Mouse (Mus musculus) CH12.LX (cell line): ENCODE results near the gene Mrpl9. TPM values are rescaled to one million over a fixed set of nuclear protein-coding genes. Genes with fewer than 3 reads are reported as not detected.

Source experiments
- DNase-seq: peaks from one replicate; pipeline ENCODE4 v3.0.0-alpha.2; 2013; ENCODE audit errors: extremely low read depth
- H3K27ac ChIP-seq: 2 replicates; pipeline ENCODE4 v1.5.1; 2012; ENCODE audit warnings: low read depth, mild to moderate bottlenecking, control low read depth, moderate library complexity; ENCODE audit not compliant: insufficient read depth
- H3K27me3 ChIP-seq: replicated peaks from 2 replicates; pipeline ENCODE3; 2012; ENCODE audit warnings: inconsistent platforms
- H3K36me3 ChIP-seq, 2 experiments: replicated peaks in 1 of 2; 2 replicates each; pipeline versions ENCODE3 to v1.6.1; 2012; ENCODE audit warnings: inconsistent platforms in 1 of 2, low read length in 1 of 2, mild to moderate bottlenecking in 1 of 2, mixed read lengths in 1 of 2, moderate library complexity in 1 of 2; ENCODE audit not compliant: control insufficient read depth in 1 of 2, insufficient read depth in 1 of 2
- H3K4me1 ChIP-seq, 2 experiments: 2 replicates each; pipeline ENCODE4 v1.6.1; 2012; ENCODE audit warnings: inconsistent platforms in 1 of 2, moderate library complexity in 1 of 2; ENCODE audit not compliant: insufficient read depth in 2 of 2, control insufficient read depth in 1 of 2
- H3K4me2 ChIP-seq: 2 replicates; pipeline ENCODE4 v1.6.1; 2012; ENCODE audit warnings: low read depth, mild to moderate bottlenecking, control low read depth; ENCODE audit not compliant: poor library complexity, insufficient read depth, severe bottlenecking
- H3K4me3 ChIP-seq, 3 experiments: fragments of 150-350 bp in 1 of 3; sonication (generic) in 1 of 3; replicated peaks in 1 of 3; 2 replicates each; pipeline versions ENCODE3 to v1.5.1; 2011 to 2012; ENCODE audit warnings: low read depth in 2 of 3, low read length in 2 of 3, mild to moderate bottlenecking in 2 of 3, moderate library complexity in 2 of 3, control low read depth in 1 of 3, improper control_type of control experiment in 1 of 3, inconsistent platforms in 1 of 3, mixed read lengths in 1 of 3; ENCODE audit not compliant: poor library complexity in 1 of 3
- H3K79me2 ChIP-seq: replicated peaks from 2 replicates; pipeline ENCODE4 v1.6.1; 2012; ENCODE audit warnings: mild to moderate bottlenecking, moderate library complexity; ENCODE audit not compliant: control insufficient read depth, poor library complexity, insufficient read depth, severe bottlenecking; ENCODE audit errors: extremely low read depth
- H3K9ac ChIP-seq: 2 replicates; pipeline ENCODE4 v1.6.1; 2012; ENCODE audit warnings: low read depth, mild to moderate bottlenecking, control low read depth, moderate library complexity; ENCODE audit not compliant: insufficient read depth
- H3K9me3 ChIP-seq: replicated peaks from 2 replicates; pipeline ENCODE3; 2012; ENCODE audit warnings: low read length, inconsistent platforms, mixed read lengths
- CHD1 ChIP-seq: IDR thresholded peaks from 2 replicates; pipeline ENCODE4 v1.6.1; 2012; ENCODE audit warnings: low read depth, low read length, improper control_type of control experiment, inconsistent platforms
- E2F4 ChIP-seq: IDR thresholded peaks from 2 replicates; pipeline ENCODE4 v1.6.1; 2011; ENCODE audit warnings: low read depth, low read length, improper control_type of control experiment; ENCODE audit not compliant: insufficient replicate concordance
- EP300 ChIP-seq: IDR thresholded peaks from 2 replicates; pipeline ENCODE4 v1.6.1; 2011; ENCODE audit warnings: low read length, improper control_type of control experiment
- GABPA ChIP-seq: IDR thresholded peaks from 2 replicates; pipeline ENCODE4 v1.6.1; 2012; ENCODE audit warnings: low read depth, low read length, improper control_type of control experiment, inconsistent platforms; ENCODE audit not compliant: insufficient replicate concordance
- IRF4 ChIP-seq: IDR thresholded peaks from 2 replicates; pipeline ENCODE4 v1.6.1; 2014; ENCODE audit warnings: low read depth, mild to moderate bottlenecking, inconsistent platforms, low read length, improper control_type of control experiment
- JUN ChIP-seq: IDR thresholded peaks from 2 replicates; pipeline ENCODE4 v1.6.1; 2011; ENCODE audit warnings: low read depth, mild to moderate bottlenecking, low read length, improper control_type of control experiment, moderate library complexity; ENCODE audit not compliant: insufficient read depth
- MAFK ChIP-seq: IDR thresholded peaks from 2 replicates; pipeline ENCODE4 v1.6.1; 2011; ENCODE audit warnings: low read length, improper control_type of control experiment; ENCODE audit not compliant: insufficient replicate concordance
- MAX ChIP-seq: IDR thresholded peaks from 2 replicates; pipeline ENCODE4 v1.6.1; 2011; ENCODE audit warnings: low read length, improper control_type of control experiment
- MYC ChIP-seq: IDR thresholded peaks from 2 replicates; pipeline ENCODE4 v1.6.1; 2011; ENCODE audit warnings: low read depth, mild to moderate bottlenecking, improper control_type of control experiment, low read length
- NELFE ChIP-seq: IDR thresholded peaks from 2 replicates; pipeline ENCODE4 v1.6.1; 2011; ENCODE audit warnings: low read depth, low read length, improper control_type of control experiment
- NRF1 ChIP-seq: IDR thresholded peaks from 2 replicates; pipeline ENCODE4 v1.6.1; 2014; ENCODE audit warnings: low read depth, mild to moderate bottlenecking, inconsistent platforms, low read length, improper control_type of control experiment, moderate library complexity
- PAX5 ChIP-seq: IDR thresholded peaks from 2 replicates; pipeline ENCODE4 v1.6.1; 2012; ENCODE audit warnings: low read length, inconsistent platforms, mixed read lengths
- POLR2A ChIP-seq: IDR thresholded peaks from 2 replicates; pipeline ENCODE4 v1.6.1; 2011; ENCODE audit warnings: low read depth, mild to moderate bottlenecking, improper control_type of control experiment, low read length
- RAD21 ChIP-seq: IDR thresholded peaks from 2 replicates; pipeline ENCODE4 v1.6.1; 2011; ENCODE audit warnings: low read depth, mild to moderate bottlenecking, low read length, improper control_type of control experiment, moderate library complexity
- TBP ChIP-seq: conservative IDR thresholded peaks from 2 replicates; pipeline ENCODE4 v1.6.1; 2011; ENCODE audit warnings: low read depth, low read length, improper control_type of control experiment
- TCF12 ChIP-seq: IDR thresholded peaks from 2 replicates; pipeline ENCODE4 v1.6.1; 2014; ENCODE audit warnings: low read depth, mild to moderate bottlenecking, inconsistent platforms, low read length, improper control_type of control experiment
- UBTF ChIP-seq: IDR thresholded peaks from 2 replicates; pipeline ENCODE4 v1.6.1; 2012; ENCODE audit warnings: low read depth, mild to moderate bottlenecking, inconsistent platforms, low read length, improper control_type of control experiment, moderate library complexity
- USF1 ChIP-seq: IDR thresholded peaks from 2 replicates; pipeline ENCODE4 v1.6.1; 2014; ENCODE audit warnings: low read depth, mild to moderate bottlenecking, inconsistent platforms, low read length, improper control_type of control experiment
- USF2 ChIP-seq: conservative IDR thresholded peaks from 2 replicates; pipeline ENCODE4 v1.6.1; 2011; ENCODE audit warnings: low read depth, low read length, improper control_type of control experiment
- ZKSCAN1 ChIP-seq: IDR thresholded peaks from 2 replicates; pipeline ENCODE4 v1.6.1; 2012; ENCODE audit warnings: low read depth, inconsistent platforms, low read length, improper control_type of control experiment, borderline replicate concordance
- ZNF384 ChIP-seq: IDR thresholded peaks from 2 replicates; pipeline ENCODE4 v1.6.1; 2012; ENCODE audit warnings: low read depth, low read length, improper control_type of control experiment, inconsistent platforms
- dilution Hi-C: fragments of 300-500 bp; cut with MboI; formaldehyde crosslinking; loops from 2 replicates; pipeline ENCODE4 v1.14.3; 2020; ENCODE audit warnings: low sequenced_read_pairs; ENCODE audit not compliant: extremely low pct_unique_long_range_greater_than_20kb, extremely low pct_ligation_motif_present
- in situ Hi-C: fragments of 300-500 bp; cut with MboI; formaldehyde crosslinking; loops from 3 replicates; pipeline ENCODE4 v1.14.3; 2019; ENCODE audit warnings: low sequenced_read_pairs, low pct_ligation_motif_present, low pct_unique_long_range_greater_than_20kb, mixed read lengths
- polyA plus RNA-seq: library from polyadenylated mRNA; unstranded; fragments of >175 nt; gene quantifications from 2 replicates; pipeline ENCODE4 v1.2.1, GENCODE M21; 2012; ENCODE audit warnings: low read depth; ENCODE audit not compliant: insufficient read length
- total RNA-seq, 2 experiments: library from RNA; depleted of rRNA; stranded (reverse); fragments of 300-350 nt in 1 of 2; fragments of >200 nt in 1 of 2; gene quantifications; 2 replicates each; pipeline ENCODE4 v1.2.3; 2012 to 2014

Mrpl9 gene
- total and polyA plus RNA-seq, 3 experiments: 104 to 114 (median 111) TPM

DNA sequence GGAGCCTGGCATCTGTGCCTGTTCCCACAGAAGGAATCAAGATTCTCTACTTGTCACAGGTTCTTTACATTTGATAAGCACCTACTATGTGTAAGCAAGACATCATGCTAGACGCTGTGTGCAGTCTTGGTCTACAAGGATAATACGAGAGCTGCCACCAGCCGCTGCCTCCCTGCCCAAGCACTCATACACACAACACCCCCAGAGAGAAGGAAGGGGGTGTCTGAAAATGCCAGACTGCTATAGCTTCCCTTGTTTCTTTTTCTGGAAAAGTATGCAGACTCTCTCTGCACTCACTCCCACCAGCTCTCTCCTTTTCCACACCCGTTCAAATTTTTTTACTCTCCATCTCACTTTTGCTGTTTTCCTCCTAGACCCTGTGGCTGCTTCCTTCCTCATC, 34.3 kb downstream of the Mrpl9 start:
- H3K4me1 ChIP-seq: peaks cover 0 to 14% of the 10 kb centered on the region in 2 experiments; a peak in 2 of 4 replicates
- no peak for DNase-seq
- peaks cover 0 to 2% of the 10 kb centered on the region in 2 experiments for H3K36me3 ChIP-seq
- no peak for TF ChIP-seq USF2
- TF ChIP-seq USF1: no peak
- no peak for TF ChIP-seq IRF4
- no peak for TF ChIP-seq POLR2A
- no peak for TF ChIP-seq GABPA
- TF ChIP-seq ZNF384: no peak
- no peaks in the 10 kb centered on the region for H3K27me3 ChIP-seq
- no peak overlapping the region for H3K4me2 ChIP-seq
- dilution Hi-C loops: no loop called here
- no peaks in the 10 kb centered on the region for H3K79me2 ChIP-seq
- H3K9ac ChIP-seq: no peak overlapping the region
- in situ Hi-C loops: no loop called here
- no peaks in the 10 kb centered on the region for H3K9me3 ChIP-seq
- H3K4me3 ChIP-seq: no peak overlapping the region
- H3K27ac ChIP-seq: no peak overlapping the region

DNA sequence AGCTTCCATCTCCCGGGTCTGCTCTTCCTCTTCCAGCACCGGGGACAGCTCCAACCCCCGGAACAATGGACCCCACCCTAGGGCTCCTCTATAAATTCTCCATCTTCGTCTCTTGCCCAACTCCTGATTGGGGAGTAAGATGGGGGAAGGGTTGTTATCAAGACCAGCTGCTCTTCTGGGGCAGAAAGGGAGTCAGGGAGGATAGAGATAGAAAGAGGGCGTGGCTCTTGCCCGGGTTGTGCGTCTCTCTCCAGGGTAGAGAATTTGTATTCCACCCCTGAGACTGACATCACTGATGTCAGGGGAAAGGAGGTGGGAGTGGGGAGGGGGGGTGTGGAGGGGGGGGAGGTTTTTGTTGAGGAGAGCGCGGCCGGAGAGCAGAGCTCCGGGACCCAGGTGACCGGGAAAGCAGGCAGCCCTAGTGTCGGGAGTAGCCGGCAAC, 34.9 kb downstream of the Mrpl9 start, which contains the start of gene Celf3:
Gene Celf3, plus strand, starts transcription at position 315 of the 442 bp plus-strand sequence.
- Histone ChIP-seq H3K79me2 (no peaks in the 10 kb centered on the region), H3K4me3 (no peak within 1 kb of the TSS), H3K27ac (no peak within 1 kb of the TSS), H3K27me3 (no peaks in the 10 kb centered on the region), H3K4me1 (peaks cover 0 to 20% of the 10 kb centered on the region in 2 experiments; a peak in 2 of 4 replicates), H3K4me2 (no peak within 1 kb of the TSS; the same call in 1 of the 2 replicates), H3K36me3 (peaks cover 0 to 2% of the 10 kb centered on the region in 2 experiments), H3K9me3 (no peaks in the 10 kb centered on the region), H3K9ac (no peak within 1 kb of the TSS)
- in situ Hi-C loops: no loop called here
- DNase-seq: no peak
- TF ChIP-seq RAD21 (no peak), JUN (no peak), MAX (no peak), NRF1 (no peak), MAFK (no peak), USF1 (no peak), POLR2A (no peak), IRF4 (no peak), UBTF (no peak), MYC (no peak), TCF12 (no peak), NELFE (no peak), E2F4 (no peak), EP300 (no peak), PAX5 (no peak), ZKSCAN1 (no peak), CHD1 (no peak), TBP (no peak)
- dilution Hi-C loops: no loop called here
